Mouse (Mus musculus): ENCODE results near the gene Senp2.

Gene Senp2

GRCm38 (mm10) chr16:22022122-22022521 is 12.8 kb downstream of the Senp2 start:
- no peak for DNase-seq (ENCODE audit: low spot score in 2 of 2)

DNA sequence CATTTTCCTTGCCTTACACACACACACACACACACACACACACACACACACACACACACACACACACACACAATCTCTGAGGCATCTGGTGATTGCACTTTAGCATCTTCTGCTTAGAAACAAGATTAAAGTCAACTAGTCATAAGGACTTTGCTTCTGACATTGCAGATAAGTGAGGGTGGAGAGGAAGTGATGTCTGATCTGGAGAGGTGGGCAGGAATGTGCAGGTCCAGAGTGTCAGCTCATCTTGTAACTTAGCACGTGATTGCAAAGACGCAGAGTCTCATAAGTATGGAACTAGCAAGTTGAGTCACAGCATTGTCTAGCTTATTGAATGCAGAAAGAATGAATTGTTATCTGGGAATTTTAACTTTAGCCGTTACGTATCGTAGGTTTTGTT is 18.2 kb downstream of the Senp2 start:
- DNase-seq (ENCODE audit: low spot score in 2 of 2), result no peak

DNA sequence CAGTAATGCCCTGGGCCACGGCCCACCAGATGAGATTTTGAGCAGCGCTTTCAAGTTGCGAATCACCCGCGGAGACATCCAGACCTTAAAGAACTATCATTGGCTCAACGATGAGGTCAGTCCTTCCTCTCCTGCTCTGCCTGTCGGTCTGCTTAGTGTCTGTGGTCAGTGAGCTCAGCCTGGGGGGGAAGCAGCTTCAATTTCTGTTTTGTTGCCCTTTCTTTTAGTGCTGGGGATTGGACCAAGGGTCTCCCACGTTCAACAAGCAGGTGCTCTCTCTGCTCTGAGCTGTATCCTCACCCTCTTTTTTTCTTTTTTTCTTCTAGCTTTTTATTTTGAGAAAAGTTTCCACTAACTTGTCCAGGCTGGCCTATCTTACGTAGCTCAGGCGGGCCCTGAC is 29.3 kb downstream of the Senp2 start:
- no peak for DNase-seq (ENCODE audit: low spot score in 2 of 2)

DNA sequence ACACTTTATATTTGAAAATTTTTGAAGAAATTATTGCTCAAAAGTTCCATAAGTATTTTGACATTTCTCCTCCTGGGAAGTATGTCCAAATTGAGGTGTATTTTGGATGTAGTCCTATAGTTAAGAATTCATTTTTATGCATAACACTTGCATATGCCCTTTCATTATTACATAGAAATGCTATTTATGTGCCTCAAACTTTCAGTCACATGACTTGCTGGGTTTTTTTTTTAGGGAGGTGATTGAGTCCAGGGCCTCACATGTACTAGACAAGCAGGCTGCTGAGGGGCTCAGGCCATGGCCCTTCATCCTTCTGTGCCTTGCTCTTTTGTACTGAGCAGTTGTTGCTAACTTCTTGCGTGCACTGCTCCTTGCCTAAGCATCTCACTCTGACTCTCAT is 30.7 kb downstream of the Senp2 start:
- no peak for DNase-seq (ENCODE audit: low spot score in 2 of 2)

GRCm38 (mm10) chr16:22043830-22044229 is 34.5 kb downstream of the Senp2 start:
- DNase-seq (ENCODE audit: low spot score in 2 of 2), result no peak

- no peak for DNase-seq (ENCODE audit: low spot score in 2 of 2)
Observed at GRCm38 (mm10) chr16:22045930-22046329, 36.6 kb downstream of the Senp2 start.

DNA sequence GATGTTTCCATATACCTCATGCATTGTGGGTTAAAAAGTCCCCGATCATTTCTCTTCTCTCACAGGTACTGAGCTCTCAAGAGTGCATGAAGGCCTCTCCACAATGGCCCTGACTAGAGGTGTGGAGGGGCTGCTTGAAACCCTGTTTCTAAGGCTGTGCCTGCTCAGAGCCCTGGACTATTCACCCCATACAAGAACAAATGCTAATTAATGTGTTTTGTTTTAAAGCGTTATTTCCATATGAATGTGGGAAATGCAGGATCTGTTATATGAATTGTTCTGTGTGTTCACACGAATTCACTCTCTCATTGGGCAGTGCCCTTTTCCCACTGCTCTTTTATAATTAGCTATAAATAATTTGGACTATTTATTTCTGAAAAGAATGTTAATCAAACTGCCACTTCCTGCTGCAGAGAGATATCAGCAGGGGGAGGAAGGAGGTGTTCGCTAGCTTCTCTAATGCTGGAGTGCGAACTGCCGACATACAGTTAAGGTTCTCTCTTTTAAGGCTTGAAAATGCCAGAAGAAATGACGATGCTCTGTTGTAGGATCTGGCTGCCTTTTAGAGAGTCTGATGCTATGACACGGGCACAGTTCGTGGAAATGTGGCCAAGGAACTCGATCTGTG is 37.6 kb downstream of the Senp2 start:
- no peak for DNase-seq (ENCODE audit: low spot score in 2 of 2)

DNA sequence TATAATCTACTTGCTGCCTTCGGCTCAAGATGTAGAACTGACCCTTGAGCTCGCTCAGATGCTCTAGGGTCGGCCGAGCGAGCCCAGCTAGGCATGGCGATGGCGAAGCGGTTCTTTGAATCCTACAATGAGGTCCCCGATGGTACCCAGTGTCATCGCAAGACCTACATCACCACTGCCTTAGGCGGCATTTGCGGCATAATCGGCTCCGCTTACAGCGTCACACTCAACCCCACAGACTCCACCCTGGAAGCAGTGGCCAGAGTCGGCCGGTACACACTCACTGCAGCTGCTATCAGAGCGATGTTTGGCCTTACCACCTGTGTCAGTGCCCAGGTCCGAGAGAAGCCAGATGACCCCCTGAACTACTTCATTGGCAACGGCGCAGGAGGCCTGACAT is 44.1 kb downstream of the Senp2 start:
- DNase-seq (ENCODE audit: low spot score in 2 of 2), result no peak

- DNase-seq (ENCODE audit: low spot score in 2 of 2), result no peak
Observed at GRCm38 (mm10) chr16:22057498-22057897, 48.2 kb downstream of the Senp2 start.

DNA sequence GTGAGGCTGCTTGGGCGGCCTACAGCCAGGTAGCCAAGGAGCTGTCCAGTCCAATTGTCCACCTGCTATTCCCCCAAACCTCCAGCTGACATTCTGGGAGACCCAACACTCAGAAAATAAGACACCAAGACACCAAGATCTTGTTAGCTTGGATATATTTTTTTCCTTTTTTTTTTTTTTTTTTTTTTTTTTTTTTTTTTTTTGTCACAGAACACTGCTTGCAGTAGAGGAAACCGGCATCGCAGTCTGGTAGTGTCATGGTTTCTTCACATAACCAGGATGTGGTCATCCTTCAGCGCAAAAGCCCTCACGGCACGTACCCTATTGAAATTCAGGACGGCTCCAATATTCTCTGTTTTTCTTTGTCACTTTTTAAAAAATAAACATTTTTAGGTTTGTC is 49.6 kb downstream of the Senp2 start:
- DNase-seq (ENCODE audit: low spot score in 2 of 2), result peak in 1 of 2 experiments; percentile 9

DNA sequence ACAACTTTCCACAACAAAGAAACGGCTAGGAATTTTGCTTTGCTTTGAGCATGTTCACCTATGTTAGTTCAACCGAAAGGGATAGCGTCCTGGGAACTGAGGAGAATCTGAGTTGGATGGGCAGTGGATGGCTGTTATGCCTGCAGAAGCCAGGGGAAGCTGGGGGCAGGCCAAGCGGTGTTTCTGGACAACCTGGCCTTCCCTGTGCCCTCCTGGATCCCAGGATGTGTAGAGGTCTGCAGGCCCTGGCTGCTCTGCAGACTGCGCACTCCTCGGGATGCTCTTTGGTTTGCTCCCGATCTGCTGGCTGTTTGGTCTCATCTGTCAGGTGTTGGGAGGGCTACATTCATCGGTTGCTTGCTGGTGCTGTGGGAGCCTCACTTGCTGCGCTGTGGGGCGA is 51.1 kb downstream of the Senp2 start:
- no peak for DNase-seq (ENCODE audit: low spot score in 2 of 2)

GRCm38 (mm10) chr16:22061555-22062160 is 52.4 kb downstream of the Senp2 start:
- peak; percentile 41 to 46 for DNase-seq (ENCODE audit: low spot score in 2 of 2)

GRCm38 (mm10) chr16:22062284-22062683 is 53.0 kb downstream of the Senp2 start:
- DNase-seq (ENCODE audit: low spot score in 2 of 2), result peak in 1 of 2 experiments; percentile 31

- DNase-seq (ENCODE audit: low spot score in 2 of 2), result no peak
Observed at GRCm38 (mm10) chr16:22065536-22065935, 56.3 kb downstream of the Senp2 start.

DNA sequence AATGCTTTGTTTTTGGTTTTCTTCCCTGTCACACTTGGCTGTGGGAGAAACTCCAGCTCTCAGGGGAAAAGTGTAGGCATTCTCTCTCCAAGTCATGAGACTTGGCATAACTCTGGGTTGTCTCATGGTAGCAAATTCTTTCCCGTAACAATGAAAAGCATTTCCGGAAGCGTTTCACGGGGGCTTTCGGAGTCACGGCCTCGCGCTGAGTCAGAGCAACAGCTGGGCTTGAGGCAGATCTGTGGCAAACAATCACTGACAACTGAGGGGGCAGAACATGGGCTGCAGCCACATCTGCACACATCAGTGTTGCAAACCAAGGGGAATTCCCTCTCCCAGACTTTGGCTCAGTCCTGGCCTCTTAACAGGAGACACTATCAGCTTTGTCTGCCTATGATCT is 58.1 kb downstream of the Senp2 start:
- peak in 1 of 2 experiments; percentile 4 for DNase-seq (ENCODE audit: low spot score in 2 of 2)

DNA sequence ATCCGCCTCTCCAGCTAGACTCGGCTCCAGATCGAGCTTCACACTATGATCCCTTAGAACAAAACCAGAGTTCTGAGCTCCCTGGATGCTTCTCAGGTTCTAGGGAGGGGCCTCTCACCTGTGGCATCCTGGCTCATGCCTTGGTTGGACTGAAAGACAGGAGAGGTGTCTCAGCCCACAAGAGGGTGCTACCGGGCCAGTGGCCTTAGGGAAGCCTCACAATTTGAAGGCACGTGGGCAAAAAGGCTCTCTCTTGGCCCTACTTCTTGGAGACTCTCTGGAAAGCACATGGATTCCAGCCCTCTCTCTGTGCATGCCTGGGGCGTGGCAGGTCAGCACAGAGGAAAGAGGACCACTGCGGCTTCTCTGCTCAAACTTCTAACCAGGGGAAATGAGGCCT is 62.1 kb downstream of the Senp2 start:
- DNase-seq (ENCODE audit: low spot score in 2 of 2), result no peak

DNA sequence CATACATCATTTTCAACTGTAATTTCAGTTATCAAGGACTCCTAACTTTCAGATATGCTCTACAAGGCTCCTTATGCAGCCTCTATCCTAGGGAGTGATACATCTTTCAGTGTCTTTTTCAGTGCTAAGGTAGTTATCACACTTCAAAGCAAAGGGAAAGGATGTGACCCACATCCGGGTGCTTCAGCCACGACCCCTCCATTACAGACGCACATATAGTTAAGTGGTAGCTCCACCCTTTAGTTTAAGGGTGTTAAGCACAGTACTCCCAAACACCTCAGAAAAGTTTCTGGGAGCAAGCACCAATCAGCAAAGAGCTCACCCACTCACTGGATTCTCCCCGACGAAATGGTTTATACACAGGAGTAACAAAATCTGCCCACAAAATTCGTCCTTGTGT is 65.8 kb downstream of the Senp2 start:
- no peak for DNase-seq (ENCODE audit: low spot score in 2 of 2)

GRCm38 (mm10) chr16:22075829-22076619 is 66.7 kb downstream of the Senp2 start:
- DNase-seq (ENCODE audit: low spot score in 2 of 2), result no peak

GRCm38 (mm10) chr16:22076620-22076941 is 67.3 kb downstream of the Senp2 start:
- DNase-seq (ENCODE audit: low spot score in 2 of 2), result no peak

GRCm38 (mm10) chr16:22080125-22080710 is 70.9 kb downstream of the Senp2 start:
- no peak for DNase-seq (ENCODE audit: low spot score in 2 of 2)

DNA sequence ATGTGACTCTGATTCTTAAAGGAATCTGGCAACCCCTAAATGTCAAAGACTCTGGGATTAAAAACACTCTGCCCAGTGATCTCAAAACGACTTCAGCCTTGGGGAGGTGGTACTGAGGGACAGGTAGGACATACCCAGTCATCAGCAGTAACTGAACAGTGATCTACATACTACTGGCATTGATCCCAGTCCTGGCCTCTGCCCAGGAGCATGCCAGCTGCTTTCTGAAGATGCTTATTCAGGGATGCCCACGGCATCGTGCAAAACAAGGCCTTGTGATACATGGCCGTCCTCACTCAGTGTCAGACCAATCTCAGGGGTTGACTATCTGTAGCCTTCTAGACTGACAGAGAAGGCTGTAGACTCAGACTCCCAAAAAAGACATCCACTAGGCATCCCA is 76.1 kb downstream of the Senp2 start:
- DNase-seq (ENCODE audit: low spot score in 2 of 2), result no peak

DNA sequence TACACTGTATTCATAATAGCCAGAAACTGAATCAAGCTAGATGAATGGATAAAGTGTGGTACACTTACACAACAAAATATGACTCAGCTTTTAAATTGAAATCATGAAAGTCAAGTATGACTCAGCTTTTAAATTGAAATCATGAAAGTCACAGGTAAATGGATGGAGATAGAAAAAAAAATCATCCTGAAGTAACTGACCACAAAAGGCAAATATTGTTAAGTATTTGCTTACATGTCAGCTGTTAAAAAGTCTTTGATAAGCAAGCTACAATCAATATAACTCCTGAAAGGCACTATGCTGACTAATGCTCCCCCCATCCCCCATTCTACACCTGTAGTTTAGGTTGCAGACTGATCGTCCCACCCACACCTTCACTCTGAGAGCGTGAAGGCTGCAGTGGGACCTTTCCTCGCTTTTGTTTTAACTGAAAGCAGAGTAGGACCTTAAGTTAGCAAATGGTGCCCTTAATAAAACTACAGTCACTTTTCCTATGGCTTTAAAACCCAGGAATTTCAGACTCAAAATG is 82.0 kb downstream of the Senp2 start:
- DNase-seq (ENCODE audit: low spot score in 2 of 2), result no peak

DNA sequence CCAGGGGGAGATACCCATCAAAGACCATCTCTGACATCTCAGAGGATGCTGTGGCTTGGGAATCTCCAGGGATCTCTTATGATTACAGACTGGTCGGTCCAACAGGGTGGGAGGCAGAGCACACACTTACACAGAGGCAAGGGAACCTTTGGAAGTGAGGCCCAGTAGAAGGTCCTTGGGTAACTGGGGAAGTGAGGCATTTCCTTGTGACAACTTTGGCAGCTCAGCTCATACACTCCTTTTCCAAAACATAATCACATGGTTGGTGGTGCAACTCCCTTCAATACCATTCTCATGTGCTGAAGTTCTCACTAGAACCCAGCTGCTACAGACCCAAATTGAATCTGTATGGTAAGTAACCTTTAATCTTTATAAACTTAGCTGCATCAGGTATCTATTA is 86.5 kb downstream of the Senp2 start:
- DNase-seq (ENCODE audit: low spot score in 2 of 2), result no peak
